Mouse (Mus musculus): ENCODE data around the gene Rpl19.

GRCm38 (mm10) chr11:98057998-98058397, 31.5 kb downstream of the Rpl19 start:
- TF ChIP-seq CTCF (IDR thresholded peaks at IDR 0.05; ENCODE audit: low read depth) (no peak), EP300 (optimal IDR thresholded peaks at IDR 0.05) (no peak)
